Mouse (Mus musculus) testis, adult 2 months (tissue): ENCODE measurements at regions not wholly inside any gene's neighbourhood (a gene's known extent, or its start where the extent isn't known, plus 50 kb on each side); places are given as distances from the start of the nearest gene placed in this dataset.

Source experiments
- CTCF ChIP-seq: fragments of 200-500 bp; IDR thresholded peaks from 2 replicates; pipeline ENCODE4 v1.5.1; 2012; ENCODE audit warnings: low read depth, mild to moderate bottlenecking, inconsistent platforms, low read length, moderate library complexity; ENCODE audit not compliant: control insufficient read depth, insufficient read depth, insufficient replicate concordance
- POLR2A ChIP-seq: fragments of 200-500 bp; IDR thresholded peaks from 2 replicates; pipeline ENCODE4 v1.6.1; 2012; ENCODE audit warnings: low read depth, mild to moderate bottlenecking, inconsistent platforms, low read length, moderate library complexity; ENCODE audit not compliant: control insufficient read depth

DNA sequence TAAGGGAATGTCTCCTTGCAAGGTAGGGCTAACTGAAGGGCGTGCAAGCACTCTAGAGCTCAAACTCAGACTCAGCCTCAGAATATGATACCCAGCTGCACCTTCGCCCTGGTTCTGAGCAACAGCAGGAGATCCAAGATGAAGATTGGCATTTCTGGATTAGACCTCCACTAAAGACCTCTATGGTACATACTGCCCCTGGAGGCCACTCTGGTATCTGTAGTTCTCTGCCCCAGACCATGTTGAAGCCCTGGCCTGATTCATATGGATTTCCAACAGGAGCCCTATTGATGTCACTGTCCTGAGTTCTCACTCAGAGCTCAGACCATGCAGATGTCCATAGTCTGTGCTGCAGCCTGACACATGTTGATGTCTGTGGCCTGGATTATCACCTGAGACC lies 262.2 kb upstream of the Erbb4 start:
- TF ChIP-seq CTCF: no peak
- no peak for TF ChIP-seq POLR2A
